Mouse (Mus musculus) hindbrain, postnatal 0 days (tissue): ENCODE data around the gene Cd7. TPM values are rescaled to one million over a fixed set of nuclear protein-coding genes. Genes with fewer than 3 reads are reported as not detected.

Experiments used
- ATAC-seq: fragments of 200-750 bp; cut with Nextera tagmentation; 2 replicates; pipeline ENCODE4 v1.8.0; 2017; ENCODE audit warnings: mild to moderate bottlenecking, moderate TSS enrichment, moderate library complexity
- DNase-seq: peaks from one replicate; pipeline ENCODE4 v3.0.0-alpha.2; 2015; ENCODE audit warnings: low spot score
- H3K27ac ChIP-seq: fragments of 300-500 bp; sonication (generic); 2 replicates; pipeline ENCODE4 v1.5.1; 2014; ENCODE audit warnings: mild to moderate bottlenecking
- H3K27me3 ChIP-seq: fragments of 300-500 bp; sonication (generic); 2 replicates; pipeline ENCODE4 v1.6.1; 2014; ENCODE audit warnings: low read length, mixed read lengths; ENCODE audit not compliant: insufficient read depth
- H3K36me3 ChIP-seq: fragments of 300-500 bp; sonication (generic); 2 replicates; pipeline ENCODE4 v1.6.1; 2014; ENCODE audit warnings: low read length, mixed read lengths; ENCODE audit not compliant: insufficient read depth
- H3K4me1 ChIP-seq: fragments of 300-500 bp; sonication (generic); 2 replicates; pipeline ENCODE4 v1.6.1; 2014; ENCODE audit warnings: antibody characterized with exemption, low read length, mixed read lengths; ENCODE audit not compliant: insufficient read depth
- H3K4me2 ChIP-seq: fragments of 300-500 bp; sonication (generic); 2 replicates; pipeline ENCODE4 v1.6.1; 2014; ENCODE audit warnings: low read depth, mild to moderate bottlenecking, low read length, moderate library complexity, mixed read lengths
- H3K4me3 ChIP-seq: fragments of 300-500 bp; sonication (generic); 2 replicates; pipeline ENCODE4 v1.5.1; 2014; ENCODE audit warnings: low read length
- H3K9ac ChIP-seq: fragments of 300-500 bp; sonication (generic); replicated peaks from 2 replicates; pipeline ENCODE4 v1.6.1; 2014; ENCODE audit warnings: mild to moderate bottlenecking, low read length, moderate library complexity, mixed read lengths
- H3K9me3 ChIP-seq: fragments of 300-500 bp; sonication (generic); 2 replicates; pipeline ENCODE4 v1.6.1; 2016; ENCODE audit warnings: low read length, mixed read lengths
- CTCF ChIP-seq: IDR thresholded peaks from 2 replicates; pipeline ENCODE4 v1.5.1; 2016; ENCODE audit warnings: antibody characterized with exemption, control low read depth, low read depth
- WGBS: fragments of 180-500 bp; shearing (Covaris S2); extraction: QIAGEN DNeasy Blood & Tissue Kit; methylation state at CpG from one replicate; pipeline ENCODE4 v1.1.7; 2014; 5-methylcytosine and 5-hydroxymethylcytosine counted together
- polyA plus RNA-seq: library from polyadenylated mRNA; unstranded; fragments of >200 nt; fragmentation: Nextera tagmentation; extraction: Ambion mirVana; gene quantifications from 2 replicates; pipeline ENCODE4 v1.2.1, GENCODE M21; 2015
- total RNA-seq: library from RNA; depleted of rRNA; stranded (reverse); fragments of >200 nt; gene quantifications from 2 replicates; pipeline ENCODE4 v1.2.3, GENCODE M21; 2014

The Cd7 gene
- total and polyA plus RNA-seq, 2 experiments from 2014 or later, result not detected

- Histone ChIP-seq H3K27ac (no peak overlapping the region), H3K4me1 (no peaks in the 10 kb centered on the region), H3K9me3 (no peaks in the 10 kb centered on the region), H3K4me2 (no peak overlapping the region), H3K4me3 (no peak overlapping the region), H3K27me3 (no peaks in the 10 kb centered on the region), H3K9ac (no peak overlapping the region), H3K36me3 (no peaks in the 10 kb centered on the region)
- no peak for TF ChIP-seq CTCF
- DNase-seq (no peak), ATAC-seq (no peak)
- WGBS, result 91% methylated on average over 11 of the region's 11 CpGs
These were observed 615 bp downstream of the Cd7 start for GRCm38 (mm10) chr11:121038366-121039240.

DNA sequence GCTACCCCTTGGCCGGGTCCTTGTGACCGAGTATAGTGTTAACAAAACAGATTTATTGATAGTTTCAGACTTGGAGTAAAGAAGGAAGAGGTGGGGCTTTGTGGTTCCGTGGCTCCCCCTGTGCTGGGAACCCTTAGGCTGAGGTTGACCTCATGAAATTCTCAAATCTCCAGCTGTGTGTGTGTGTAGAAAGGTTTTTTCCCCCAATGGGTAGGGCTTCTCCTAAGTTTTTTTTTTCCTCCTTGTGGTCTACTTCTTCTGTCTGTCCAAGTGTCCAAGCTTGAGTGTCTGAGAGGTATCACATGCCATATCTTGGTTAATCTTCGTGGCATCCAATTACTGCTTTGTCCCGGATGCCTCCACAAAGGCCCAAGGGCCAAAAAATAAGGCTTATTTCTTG lies 6.1 kb downstream of the Cd7 start:
- no peak for ATAC-seq
- Histone ChIP-seq H3K4me2 (no peak overlapping the region), H3K27me3 (no peaks in the 10 kb centered on the region), H3K27ac (no peak overlapping the region), H3K4me3 (no peak overlapping the region), H3K9ac (no peak overlapping the region), H3K9me3 (no peaks in the 10 kb centered on the region), H3K4me1 (no peaks in the 10 kb centered on the region), H3K36me3 (no peaks in the 10 kb centered on the region)
- WGBS, result 90% methylated on average over 5 of the region's 5 CpGs
- TF ChIP-seq CTCF, result no peak
- DNase-seq, result no peak

GRCm38 (mm10) chr11:121027259-121027658 lies 12.0 kb downstream of the Cd7 start:
- H3K36me3 ChIP-seq, result no peaks in the 10 kb centered on the region
- H3K9ac ChIP-seq, result no peak overlapping the region
- no peak overlapping the region for H3K4me3 ChIP-seq
- DNase-seq (no peak), ATAC-seq (no peak)
- no peak overlapping the region for H3K4me2 ChIP-seq
- no peak overlapping the region for H3K27ac ChIP-seq
- WGBS, result 89% methylated on average over 7 of the region's 7 CpGs
- TF ChIP-seq CTCF, result no peak
- H3K27me3 ChIP-seq, result no peaks in the 10 kb centered on the region
- no peaks in the 10 kb centered on the region for H3K9me3 ChIP-seq
- H3K4me1 ChIP-seq, result no peaks in the 10 kb centered on the region

DNA sequence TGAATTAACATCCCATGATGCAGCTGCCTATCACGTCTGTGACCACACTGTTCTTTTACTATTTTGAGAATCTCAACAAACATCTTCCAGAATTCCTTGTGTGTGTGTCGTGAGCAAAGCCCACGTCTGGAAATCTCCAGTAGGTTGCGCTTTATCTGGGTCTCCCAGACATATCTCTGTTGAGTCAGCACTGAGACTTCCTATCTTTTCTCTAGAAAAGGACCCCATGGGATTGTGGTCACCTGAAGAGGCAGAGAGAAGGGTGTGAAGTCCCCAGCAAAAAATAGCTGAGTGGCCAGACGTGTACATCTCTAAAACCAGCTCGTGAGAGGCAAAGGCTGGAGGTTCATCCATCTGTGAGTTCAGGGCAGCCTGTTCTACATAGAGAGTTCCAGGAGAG lies 15.1 kb downstream of the Cd7 start:
- Histone ChIP-seq H3K4me1 (no peaks in the 10 kb centered on the region), H3K4me2 (no peak overlapping the region), H3K36me3 (no peaks in the 10 kb centered on the region), H3K27ac (no peak overlapping the region), H3K9me3 (no peaks in the 10 kb centered on the region), H3K9ac (no peak overlapping the region), H3K27me3 (no peaks in the 10 kb centered on the region), H3K4me3 (no peak overlapping the region)
- 63% methylated on average over 6 of the region's 6 CpGs for WGBS
- ATAC-seq, result no peak
- TF ChIP-seq CTCF, result no peak
- no peak for DNase-seq

DNA sequence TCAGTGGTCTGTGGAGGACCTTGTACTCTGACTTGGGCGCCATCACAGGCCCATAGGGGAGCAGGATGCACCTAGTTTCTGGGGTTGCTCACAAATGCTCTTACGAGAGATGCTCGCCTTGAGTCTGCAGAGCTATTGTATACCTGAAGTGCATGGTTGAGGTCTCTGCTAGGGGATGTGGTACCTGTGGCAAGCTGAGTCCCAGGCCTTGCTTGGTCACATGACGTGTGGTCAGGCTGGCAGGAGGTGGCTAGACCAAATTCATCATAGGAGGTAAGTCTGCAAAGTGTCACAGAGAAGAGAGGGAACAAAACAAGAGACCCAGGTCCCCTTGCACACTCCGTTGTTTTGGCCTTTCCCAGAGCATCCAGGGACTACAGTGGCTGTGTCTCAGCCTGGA lies 19.7 kb downstream of the Cd7 start:
- Histone ChIP-seq H3K27ac (no peak overlapping the region), H3K4me1 (no peaks in the 10 kb centered on the region), H3K9me3 (no peaks in the 10 kb centered on the region), H3K4me3 (no peak overlapping the region), H3K9ac (no peak overlapping the region), H3K27me3 (no peaks in the 10 kb centered on the region), H3K4me2 (no peak overlapping the region), H3K36me3 (no peaks in the 10 kb centered on the region)
- DNase-seq (no peak), ATAC-seq (no peak)
- no peak for TF ChIP-seq CTCF
- WGBS, result 80% methylated on average over 5 of the region's 5 CpGs

DNA sequence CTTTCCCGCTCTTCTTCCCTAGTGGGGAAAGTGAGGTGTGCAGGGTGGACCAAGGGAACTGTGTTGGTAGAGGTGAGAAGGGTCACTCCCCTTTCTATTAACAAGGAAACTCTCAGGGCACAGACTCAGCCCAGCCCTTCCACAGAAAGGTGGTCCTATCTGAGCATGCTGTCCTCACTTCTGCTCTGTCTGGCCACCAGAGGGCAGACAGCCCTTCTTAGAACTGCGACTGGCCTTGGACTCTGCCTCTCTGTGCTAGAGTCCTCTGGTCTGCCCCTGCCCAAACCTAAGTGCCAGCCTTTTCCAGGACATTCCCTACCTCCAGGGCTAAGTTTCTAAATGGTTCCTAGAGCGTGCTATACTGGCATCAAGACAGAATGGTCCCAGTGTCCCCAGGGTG lies 21.5 kb downstream of the Cd7 start:
- no peaks in the 10 kb centered on the region for H3K36me3 ChIP-seq
- no peaks in the 10 kb centered on the region for H3K27me3 ChIP-seq
- H3K4me1 ChIP-seq, result no peaks in the 10 kb centered on the region
- DNase-seq, result peak; percentile 78
- no peak overlapping the region for H3K9ac ChIP-seq
- no peak overlapping the region for H3K4me3 ChIP-seq
- no peaks in the 10 kb centered on the region for H3K9me3 ChIP-seq
- peak; percentile 83 for ATAC-seq
- WGBS, result 49% methylated on average over 3 of the region's 3 CpGs
- H3K27ac ChIP-seq, result no peak overlapping the region
- H3K4me2 ChIP-seq, result no peak overlapping the region
- TF ChIP-seq CTCF, result peak; percentile 93

DNA sequence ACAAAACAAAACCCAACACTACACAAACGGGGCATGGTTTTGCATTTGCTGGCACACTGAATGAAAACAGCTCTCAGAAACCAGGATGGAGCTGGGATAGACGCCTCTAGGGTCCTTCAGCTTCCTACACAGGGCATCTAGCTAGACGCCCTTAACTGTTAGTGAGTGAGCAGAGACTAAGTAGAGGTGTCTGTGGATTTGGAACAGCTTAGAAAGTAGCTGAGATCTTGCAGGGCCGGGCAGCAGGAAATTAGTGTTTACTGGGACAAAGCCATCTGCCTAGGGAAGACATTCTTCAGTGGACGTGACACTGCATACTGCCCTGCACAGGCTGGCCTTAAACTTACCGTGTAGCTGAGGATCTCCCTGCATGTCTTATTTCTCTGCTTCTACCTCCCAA lies 23.7 kb downstream of the Cd7 start:
- Histone ChIP-seq H3K27ac (no peak overlapping the region), H3K27me3 (no peaks in the 10 kb centered on the region), H3K4me2 (no peak overlapping the region), H3K4me3 (no peak overlapping the region), H3K4me1 (no peaks in the 10 kb centered on the region), H3K9me3 (no peaks in the 10 kb centered on the region), H3K36me3 (no peaks in the 10 kb centered on the region), H3K9ac (no peak overlapping the region)
- no peak for TF ChIP-seq CTCF
- ATAC-seq (no peak), DNase-seq (no peak)
- WGBS, result 61% methylated on average over 6 of the region's 6 CpGs
